Mouse (Mus musculus) heart, postnatal 10 days (tissue): ENCODE measurements around the gene Fgfr2. TPM values are rescaled to one million over a fixed set of nuclear protein-coding genes. Genes with fewer than 3 reads are reported as not detected.

Source experiments
- DNase-seq, 2 experiments: peaks; one replicate each; pipeline ENCODE4 v3.0.0; 2021
- intact Hi-C: fragments of 180-260 bp; cut with DNase I; formaldehyde crosslinking; loops from one replicate; pipeline ENCODE4 v1.15.1; 2025
- total RNA-seq, 2 experiments: library from RNA; stranded (reverse); gene quantifications; 2 replicates each; pipeline ENCODE4 v1.2.3; 2021

Fgfr2 gene
- total RNA-seq, 2 experiments from 2014 or later = 6.2 to 6.3 TPM

DNA sequence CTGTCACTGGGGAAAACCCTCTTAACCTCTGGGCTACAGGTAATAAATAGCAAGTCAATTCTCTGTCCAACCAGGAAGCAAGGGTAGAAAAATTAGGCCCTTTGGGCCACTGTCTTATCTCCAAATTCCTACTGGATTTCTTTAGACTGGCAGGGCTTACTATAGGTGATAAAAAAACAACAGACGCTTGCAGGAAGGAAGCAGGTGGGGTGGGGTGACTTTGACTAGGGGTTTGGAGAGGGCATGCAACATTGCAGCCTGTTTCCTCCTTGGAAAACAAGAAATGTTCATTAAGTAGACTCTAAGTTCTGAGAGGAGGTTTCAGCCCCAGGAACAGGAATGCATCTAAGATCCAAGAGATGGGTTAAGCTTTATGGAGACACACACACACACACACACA is 2098.3 kb downstream of the Fgfr2 start:
- intact Hi-C loops = no loop called here

DNA sequence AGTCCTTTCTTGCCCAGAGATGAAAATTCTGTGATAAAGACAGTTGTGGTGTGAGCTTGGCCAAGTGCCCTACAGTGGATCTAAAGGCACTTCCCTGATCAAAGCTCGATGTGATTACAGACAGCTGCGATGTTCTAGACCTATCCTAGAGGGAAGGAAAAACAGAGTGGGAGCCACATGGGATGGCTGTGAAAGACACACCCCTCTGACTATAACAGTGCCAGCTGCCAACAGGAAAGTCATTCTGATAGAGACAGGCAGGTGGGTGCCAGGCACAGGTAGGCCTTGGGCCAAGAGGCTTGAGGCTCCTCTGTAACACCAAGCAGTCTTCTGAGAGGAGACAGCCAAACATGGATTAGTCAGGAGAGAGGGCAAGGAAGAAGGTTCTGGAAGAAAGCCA is 2104.0 kb downstream of the Fgfr2 start:
- intact Hi-C loops = no loop called here
- no peak for DNase-seq

More for the DNA sequence above, 2098.3 kb downstream of the Fgfr2 start:
- DNase-seq = no peak

DNA sequence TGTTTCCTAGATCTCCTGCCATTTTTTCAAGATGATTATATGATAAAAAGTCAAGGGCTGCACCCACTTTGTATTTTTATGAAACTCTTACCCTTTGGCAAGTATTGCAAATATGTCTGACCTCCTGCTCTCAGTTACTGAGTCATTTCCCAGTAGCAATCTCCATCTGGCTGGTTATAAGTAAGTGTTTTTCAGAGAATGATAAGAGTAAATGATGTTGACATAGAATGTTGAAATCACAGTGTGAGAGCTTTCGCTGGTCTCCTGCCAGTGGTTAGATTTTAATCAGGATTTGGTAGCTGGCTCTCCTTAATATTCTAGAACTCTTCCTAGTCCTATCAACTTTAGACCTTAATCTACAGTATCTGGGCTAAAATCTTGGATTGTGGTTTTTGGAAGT is 2111.2 kb downstream of the Fgfr2 start:
- intact Hi-C loops = no loop called here
- DNase-seq = no peak

DNA sequence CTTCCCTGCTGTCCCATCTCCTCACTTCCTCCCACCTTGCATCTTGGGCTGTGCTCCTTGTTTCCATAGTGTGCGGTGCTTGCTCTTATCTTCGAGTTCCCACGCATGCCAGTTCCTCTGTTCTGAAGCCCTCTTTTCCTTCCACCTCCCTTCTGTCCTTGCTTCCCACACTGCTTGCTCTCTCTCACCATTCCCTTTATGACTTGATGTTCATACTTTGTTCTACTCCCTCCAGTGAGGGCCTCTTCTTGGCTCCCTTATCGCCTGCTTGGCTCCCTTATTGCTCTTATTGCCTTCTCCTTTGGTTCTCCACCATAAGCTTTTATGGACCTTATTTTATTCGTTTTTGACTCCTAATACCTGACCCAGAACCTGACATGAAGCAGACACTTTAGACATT is 2114.0 kb downstream of the Fgfr2 start:
- DNase-seq = no peak
- intact Hi-C loops = no loop called here

DNA sequence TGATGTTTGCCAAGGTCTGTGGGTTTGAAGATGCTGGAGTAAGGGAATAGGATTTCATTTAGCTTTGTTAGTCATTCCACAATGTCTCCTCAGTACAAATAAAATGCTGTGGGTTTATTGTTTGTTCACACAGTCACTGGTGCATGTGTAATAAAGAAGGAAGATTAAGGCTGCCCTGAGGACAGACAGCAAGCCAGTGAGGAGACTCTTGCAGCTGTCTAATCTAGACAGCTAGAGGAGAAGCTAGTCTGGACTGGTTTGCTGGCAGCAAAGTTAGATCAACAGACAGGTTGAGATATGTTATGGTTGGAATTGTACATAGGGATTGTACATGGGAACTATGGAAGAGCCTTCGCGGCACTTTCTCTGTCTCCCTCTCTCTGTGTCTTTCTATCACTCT is 2115.9 kb downstream of the Fgfr2 start:
- no peak for DNase-seq
- intact Hi-C loops = no loop called here

DNA sequence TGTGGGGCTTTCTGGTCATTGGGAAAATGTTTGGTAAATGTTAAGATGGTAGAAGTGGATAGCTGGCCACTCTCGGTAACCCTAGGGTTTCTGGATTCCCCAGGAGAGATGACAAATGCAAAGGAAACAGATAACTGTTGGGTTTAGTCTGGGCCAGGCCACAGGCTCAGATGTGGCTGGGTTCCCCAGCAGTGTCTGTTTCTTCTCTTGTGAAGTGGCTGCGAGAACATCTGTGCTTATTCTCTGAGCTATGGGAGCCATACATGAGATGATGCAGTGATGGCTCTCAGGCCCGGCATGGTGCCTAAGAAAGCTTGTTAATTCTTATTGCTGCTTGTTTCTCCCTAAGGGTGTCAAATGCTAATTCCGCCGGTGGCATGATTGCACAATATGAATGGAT is 2119.1 kb downstream of the Fgfr2 start:
- intact Hi-C loops = no loop called here
- DNase-seq = no peak

DNA sequence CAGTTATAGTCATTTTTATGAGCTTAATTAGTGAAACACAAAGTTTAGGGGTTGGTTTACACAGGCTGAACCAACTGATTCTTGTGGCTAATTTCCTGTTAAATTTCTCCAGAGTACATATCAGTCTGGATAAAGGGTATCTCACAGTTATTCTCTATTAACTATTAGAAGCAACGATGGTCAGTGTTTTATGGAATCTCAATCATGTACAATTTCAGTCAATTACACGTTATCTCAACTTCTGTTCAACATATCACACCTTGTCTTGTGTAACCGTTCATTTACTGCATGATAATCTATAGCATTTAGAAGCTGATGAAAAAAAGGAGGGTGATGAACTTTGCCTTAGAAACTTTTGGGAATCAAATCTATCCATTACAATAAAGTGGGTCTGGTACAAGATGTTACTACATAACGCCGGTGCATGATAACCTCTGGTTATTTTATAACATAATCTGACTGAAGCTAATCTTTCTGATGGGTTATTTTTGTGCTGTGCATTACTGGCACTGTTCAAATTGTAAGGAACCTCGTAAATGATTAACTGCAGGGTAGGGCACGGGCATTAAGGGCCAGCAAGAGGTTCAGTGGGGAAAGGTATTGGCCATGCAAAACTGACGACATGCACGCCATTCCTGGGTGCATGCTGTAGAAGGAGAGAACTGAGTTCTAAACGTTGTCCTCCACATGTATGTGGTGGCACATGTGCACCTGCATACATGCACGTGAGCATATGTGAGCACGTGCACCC is 2121.0 kb downstream of the Fgfr2 start:
- intact Hi-C loops = no loop called here
- DNase-seq = no peak

DNA sequence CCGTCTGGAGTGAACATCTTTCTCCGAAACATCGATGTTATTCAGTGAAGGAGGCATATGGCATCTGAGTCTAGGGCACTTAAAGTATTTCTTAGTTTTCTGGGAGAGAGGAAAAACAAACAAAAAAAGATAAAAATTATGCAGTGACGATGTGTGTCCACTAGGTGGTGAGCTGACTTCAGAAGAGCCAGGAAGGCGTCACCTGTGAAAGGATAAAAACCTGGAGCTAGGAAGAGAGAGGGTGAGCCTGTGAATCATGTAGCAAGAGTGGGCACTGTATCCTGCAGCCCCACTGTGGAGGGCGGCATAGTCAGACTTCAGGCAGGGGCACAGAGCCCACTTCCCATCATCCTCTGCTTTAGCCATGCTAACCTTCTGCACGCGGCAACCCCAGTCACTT is 2129.2 kb downstream of the Fgfr2 start:
- intact Hi-C loops = loop anchor here (2.0 kb wide), 1 partner anchor 49 kb away; no protein-coding TSS in a partner anchor
- DNase-seq = no peak

DNA sequence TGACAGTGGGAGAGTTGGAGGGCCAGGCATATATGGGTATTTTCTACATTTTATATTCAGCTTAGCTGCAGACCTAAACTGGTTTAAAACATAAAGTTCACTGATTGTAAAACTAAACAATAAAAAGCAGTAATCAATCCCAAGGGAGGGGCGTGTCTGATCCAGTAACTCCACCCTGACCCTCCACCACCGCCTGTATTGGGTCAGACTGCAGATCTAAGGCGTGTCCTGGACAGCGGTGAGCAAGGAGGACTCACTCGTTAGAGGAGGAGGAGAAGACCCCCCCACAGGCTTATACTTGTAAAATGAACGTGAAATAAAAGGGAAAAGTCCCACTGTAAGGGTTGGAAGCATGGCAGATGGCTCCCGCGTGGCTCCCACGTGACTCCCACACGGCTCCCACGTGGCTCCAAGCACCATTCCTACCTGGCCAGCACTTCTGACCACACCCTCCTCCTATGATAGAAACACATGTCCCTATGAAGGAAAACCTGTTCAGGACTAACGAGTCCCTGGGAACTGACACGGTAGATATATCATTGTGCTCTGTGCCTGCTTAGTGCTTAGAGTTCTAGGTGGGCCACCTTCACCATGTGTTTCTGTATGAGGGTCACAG is 2131.9 kb downstream of the Fgfr2 start:
- DNase-seq = no peak
- intact Hi-C loops = no loop called here

DNA sequence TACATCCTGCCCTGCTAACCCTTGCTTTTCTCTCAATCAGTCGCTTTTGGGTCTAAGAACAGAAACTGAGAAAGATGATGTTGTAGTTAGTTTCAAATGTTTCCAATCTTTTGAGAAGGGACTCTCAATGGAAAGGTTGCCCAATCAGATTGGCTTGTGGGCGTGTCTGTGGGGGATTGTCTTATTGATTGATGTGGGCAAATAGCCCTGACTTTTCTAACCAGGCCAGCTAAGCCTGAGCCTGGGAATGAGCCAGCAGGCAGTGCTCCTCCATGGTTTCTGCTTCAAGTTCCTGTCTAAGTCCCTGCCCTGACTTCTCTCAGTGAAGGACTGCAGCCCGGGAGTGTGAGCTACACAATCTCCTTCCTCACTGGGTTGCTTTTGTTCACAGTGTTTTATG is 2133.8 kb downstream of the Fgfr2 start:
- intact Hi-C loops = loop anchor here (5.0 kb wide), 1 partner anchor 67 kb away; no protein-coding TSS in a partner anchor
- DNase-seq = no peak

DNA sequence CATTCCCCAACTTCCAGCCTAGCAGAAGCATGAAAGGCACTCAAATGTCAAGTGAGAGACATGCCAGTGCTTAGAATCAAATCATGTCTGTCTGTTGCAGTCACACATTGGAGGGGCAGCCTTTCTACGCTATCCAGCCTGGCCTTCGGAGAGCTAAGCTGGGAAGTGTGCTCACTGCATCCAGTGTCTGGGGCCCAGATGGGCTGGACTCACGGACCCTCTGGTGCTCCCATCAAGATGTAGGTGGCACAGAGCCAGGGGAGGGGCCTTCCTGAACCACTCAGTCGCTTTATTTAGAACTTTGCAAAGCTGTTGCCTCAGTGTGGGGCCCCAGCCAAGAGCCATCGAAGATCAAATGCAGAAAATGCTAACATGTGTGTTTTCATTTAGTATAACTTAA is 2135.0 kb downstream of the Fgfr2 start:
- intact Hi-C loops = loop anchor here (5.0 kb wide), 1 partner anchor 66 kb away; no protein-coding TSS in a partner anchor

DNA sequence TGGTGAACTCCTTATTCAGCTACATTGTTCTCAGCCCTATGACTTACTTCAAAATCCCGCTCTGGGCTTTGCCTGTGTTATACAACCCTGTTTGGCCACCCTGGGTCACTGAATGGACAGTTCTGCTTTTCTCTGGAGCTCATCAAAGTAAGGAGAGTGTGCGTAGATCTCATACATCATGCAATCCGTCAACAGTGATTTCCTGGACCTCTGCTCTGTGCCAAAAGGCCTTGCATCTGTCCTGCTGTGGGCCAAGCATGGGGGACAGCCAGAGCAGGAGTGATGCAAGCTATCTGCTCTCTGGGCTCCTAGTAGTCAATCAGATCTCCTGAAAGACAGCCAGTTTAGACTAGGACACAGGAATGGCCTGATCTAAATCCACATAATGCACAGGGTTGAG is 2137.4 kb downstream of the Fgfr2 start:
- peak in 1 of 2 experiments; percentile 4 for DNase-seq
- intact Hi-C loops = loop anchor here (5.0 kb wide), 1 partner anchor 63 kb away; no protein-coding TSS in a partner anchor

More for the DNA sequence above, 2135.0 kb downstream of the Fgfr2 start:
- DNase-seq = peak; percentile 56 to 60

DNA sequence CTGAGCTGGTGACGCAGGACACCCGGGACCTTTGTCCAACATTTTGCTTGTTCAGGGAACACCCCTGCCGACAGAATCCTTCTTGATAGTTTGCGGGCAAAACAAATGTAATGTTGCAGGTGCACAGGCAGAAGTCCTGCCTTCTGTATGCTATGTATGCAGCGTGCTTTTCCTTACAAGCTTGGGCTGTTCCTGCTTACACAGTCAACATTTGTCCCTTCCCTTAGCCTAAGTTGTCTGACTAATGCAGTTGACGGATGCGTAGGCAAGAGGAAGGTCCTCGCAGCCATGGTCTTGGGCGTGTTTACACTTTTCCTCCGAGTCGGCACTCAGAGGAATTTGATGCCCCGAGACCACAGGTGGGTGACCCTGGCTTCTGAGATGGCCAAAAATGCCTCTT is 2138.0 kb downstream of the Fgfr2 start:
- peak in 1 of 2 experiments; percentile 4 for DNase-seq
- intact Hi-C loops = loop anchor here (5.0 kb wide), 1 partner anchor 63 kb away; no protein-coding TSS in a partner anchor

DNA sequence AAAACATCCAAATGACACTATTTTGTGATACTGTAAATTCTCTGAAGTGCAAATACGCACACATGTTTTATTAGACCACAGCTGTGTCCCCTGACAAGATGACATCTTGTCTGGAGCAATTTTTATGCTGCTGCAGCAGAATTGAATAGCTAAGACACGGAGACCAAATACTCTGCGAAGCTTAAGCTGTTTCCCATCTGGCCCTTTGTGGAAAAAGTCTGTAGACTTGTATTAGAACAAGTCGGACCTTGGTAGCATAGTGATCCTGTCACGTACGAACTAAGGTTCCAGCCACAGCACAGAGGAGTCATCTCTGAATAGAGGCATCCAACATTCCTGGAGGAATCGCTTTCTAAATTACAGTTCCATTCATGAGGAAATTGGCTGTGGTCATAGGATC is 2138.9 kb downstream of the Fgfr2 start:
- DNase-seq = peak in 1 of 2 experiments; percentile 26
- intact Hi-C loops = no loop called here

DNA sequence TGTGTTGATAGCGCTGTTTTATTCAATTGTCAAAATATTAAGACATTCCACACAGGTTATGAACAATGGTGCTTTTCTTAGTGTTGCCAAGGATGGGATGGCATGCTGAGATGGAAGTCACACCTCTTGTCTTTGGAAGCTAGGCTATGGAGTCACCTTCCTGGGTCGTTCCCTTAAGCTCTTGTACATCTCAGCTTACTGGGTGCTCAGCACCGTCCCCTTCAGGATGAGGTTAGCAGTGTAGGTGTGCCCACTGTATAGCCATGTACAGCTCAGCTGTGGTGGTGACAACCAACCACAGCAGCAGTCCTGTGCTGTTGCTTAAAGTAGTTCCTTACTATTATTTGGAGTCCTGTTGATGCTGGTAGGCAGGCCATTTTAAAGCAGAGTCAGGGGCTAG is 2140.3 kb downstream of the Fgfr2 start:
- intact Hi-C loops = no loop called here
- peak in 1 of 2 experiments; percentile 3 for DNase-seq

DNA sequence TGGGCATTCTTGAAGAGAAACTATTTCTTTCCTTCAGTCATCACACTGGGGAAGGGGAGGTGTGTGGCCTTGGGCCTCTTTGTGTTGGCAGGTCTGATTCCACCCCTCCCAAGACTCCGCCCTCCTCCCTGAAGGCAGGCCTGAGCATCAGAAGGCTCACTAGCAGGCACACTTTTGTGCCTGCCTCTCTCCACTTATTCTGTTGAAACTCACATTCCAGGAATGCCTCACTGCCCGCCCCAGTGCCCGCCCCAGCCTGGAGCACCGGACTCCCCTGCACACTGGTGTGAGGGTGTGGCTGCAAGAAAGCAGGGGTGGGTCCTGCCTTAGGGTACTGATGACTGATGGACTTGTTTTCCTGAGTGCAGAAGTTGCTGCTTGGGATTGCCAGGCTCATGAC is 2140.8 kb downstream of the Fgfr2 start:
- no peak for DNase-seq
- intact Hi-C loops = no loop called here

DNA sequence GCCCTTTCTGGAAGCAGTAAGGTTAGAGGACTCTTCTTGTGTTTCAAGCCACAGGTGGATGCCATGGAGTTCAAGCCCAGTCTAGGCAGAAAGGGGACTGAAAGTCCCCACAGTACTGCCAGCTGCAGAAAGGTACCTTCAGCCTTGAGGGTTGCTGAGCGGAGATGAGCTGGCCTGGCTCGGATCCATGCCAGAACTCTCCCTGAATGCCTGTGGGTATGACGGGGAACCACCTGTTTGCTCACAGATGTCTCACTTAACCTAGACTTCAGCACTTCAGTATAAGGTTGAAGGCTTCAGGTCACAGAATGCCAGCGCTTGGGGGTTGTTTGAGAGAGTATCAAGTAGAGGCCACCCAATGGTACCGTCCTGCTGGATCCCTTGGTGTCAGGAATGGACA is 2143.0 kb downstream of the Fgfr2 start:
- intact Hi-C loops = no loop called here

DNA sequence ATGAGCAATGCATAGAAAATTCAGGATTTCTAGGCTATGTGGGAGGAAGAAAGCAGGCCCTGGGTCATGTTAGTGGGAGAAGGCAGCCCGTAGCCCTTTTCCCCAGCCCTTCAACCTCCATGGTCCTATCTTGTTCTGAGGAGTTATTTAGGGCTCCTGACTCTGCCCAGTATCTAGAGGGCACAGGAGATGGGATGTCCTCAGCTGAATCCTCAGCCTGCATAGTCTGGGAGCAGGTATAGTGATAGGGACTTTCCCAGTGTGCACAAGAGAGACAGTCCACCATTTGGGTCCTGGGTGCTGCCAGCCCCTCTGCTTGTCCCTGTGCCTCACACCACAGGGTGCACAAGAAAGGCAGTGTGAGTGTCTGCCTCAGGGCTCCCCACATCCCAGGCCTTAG is 2144.6 kb downstream of the Fgfr2 start:
- intact Hi-C loops = loop anchor here (5.0 kb wide), 1 partner anchor 151 kb away; no protein-coding TSS in a partner anchor
- DNase-seq = peak; percentile 51 to 65

More for the DNA sequence above, 2143.0 kb downstream of the Fgfr2 start:
- no peak for DNase-seq

DNA sequence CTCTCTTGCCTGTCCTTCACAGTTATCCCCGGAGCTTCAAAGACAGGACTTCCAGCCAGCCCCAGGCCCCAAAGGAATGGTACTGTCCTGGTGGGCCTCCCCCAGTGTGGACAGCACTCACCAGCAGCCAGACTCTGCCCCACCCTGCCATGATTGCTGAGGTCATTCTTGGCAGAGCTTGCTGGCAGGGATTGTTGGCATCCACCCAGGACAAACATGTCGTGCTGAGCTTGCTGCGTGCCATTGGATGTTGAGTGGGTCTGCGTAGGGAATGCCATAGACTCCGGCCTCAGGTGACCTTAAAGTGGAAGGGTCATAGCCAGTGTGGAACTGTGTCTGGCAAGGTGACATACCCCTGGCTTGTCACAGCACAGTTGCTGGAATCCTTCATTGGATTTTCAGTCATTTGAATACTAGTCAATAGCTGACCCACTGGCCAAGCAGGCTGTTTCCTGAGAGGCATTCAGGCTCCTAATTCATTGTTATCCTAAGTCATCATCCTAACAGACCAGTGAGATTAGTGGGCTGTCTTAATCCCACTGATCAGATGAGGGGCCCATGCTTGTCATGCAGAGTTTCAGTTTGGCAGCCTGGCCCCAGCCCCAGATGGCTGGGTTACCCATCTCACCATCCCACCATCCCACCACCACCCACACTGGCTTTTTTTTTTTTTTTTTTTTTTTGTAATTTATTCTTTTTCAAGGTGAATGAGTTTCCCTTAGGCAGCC is 2145.2 kb downstream of the Fgfr2 start:
- intact Hi-C loops = loop anchor here (1.0 to 5.0 kb wide), 2 partner anchors 42 to 151 kb away; partner anchors contain the start of gene Htra1
- DNase-seq = peak; percentile 97 to 98

DNA sequence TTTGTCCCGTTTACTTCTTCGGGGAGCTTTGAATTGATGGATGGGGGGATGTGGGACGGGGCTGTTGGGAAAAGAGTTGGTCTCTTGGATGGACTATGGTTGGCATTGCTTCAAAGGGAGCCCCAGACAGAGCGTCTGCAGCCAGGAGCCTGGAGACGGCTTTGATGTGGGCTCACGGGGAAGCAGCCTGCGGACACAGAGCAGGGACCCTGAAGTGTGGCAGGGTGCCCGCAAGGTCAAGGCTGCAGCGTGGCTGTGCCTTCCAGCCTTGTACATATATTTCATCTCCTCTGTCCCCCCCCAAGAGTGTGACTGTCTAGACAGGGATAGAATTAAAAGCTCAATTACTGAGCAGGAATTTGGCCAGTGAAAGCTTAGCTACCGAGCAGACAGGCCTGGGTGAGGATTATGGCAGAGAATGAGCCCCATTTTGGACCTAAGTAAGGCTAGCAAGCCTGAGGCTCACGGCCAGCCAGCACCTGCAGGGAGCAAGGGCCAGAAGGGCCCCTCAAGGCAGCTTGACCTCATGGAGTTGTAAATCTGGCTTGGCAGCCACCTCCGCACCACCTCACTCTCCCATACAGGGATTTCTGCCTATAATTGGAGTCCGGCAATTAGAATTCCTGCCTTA is 2146.7 kb downstream of the Fgfr2 start:
- DNase-seq = no peak
- intact Hi-C loops = loop anchor here (5.0 kb wide), 1 partner anchor 149 kb away; no protein-coding TSS in a partner anchor

DNA sequence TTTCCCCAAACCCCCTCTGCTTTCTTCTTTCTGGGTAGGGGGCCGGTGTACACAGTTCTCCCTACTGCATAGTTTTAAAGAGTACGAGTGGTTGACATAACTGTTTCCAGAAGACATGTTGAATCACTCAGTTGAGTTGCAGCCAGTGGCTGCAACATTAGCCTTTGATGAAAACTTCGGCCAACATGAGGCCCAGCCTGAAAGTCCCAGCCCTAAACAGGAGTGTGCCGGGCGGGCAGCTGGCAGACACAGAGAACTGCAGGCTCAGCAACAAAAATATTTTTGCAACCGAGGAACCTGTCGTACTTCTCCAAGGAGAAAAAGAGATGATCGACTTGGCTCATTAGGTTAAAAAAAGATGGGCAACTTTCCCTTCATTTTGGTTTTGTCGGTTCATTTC is 2150.4 kb downstream of the Fgfr2 start:
- peak in 1 of 2 experiments; percentile 37 for DNase-seq
- intact Hi-C loops = no loop called here
